Mouse (Mus musculus) lung, postnatal 0 days (tissue): ENCODE measurements around the gene Cplx3. TPM values are rescaled to one million over a fixed set of nuclear protein-coding genes. Genes with fewer than 3 reads are reported as not detected.
A peak's percentile ranks its signal among the peaks of the same experiment; 100 is the strongest.

Experiments used
- ATAC-seq: fragments of 200-750 bp; cut with Nextera tagmentation; 2 replicates; pipeline ENCODE4 v1.8.0; 2017; ENCODE audit warnings: moderate library complexity
- DNase-seq: peaks from one replicate; pipeline ENCODE4 v3.0.0-alpha.2; 2016; ENCODE audit warnings: low spot score
- H3K27ac ChIP-seq: fragments of 300-500 bp; sonication (generic); 2 replicates; pipeline ENCODE4 v1.5.1; 2014; ENCODE audit warnings: antibody characterized with exemption, mild to moderate bottlenecking, low read length, mixed read lengths
- H3K27me3 ChIP-seq: fragments of 300-500 bp; sonication (generic); replicated peaks from 2 replicates; pipeline ENCODE4 v1.6.1; 2014; ENCODE audit warnings: low read length, mixed read lengths; ENCODE audit not compliant: insufficient read depth
- H3K36me3 ChIP-seq: fragments of 300-500 bp; sonication (generic); 2 replicates; pipeline ENCODE4 v1.6.1; 2014; ENCODE audit warnings: low read length, mixed read lengths; ENCODE audit not compliant: insufficient read depth
- H3K4me1 ChIP-seq: fragments of 300-500 bp; sonication (generic); 2 replicates; pipeline ENCODE4 v1.6.1; 2014; ENCODE audit warnings: antibody characterized with exemption, low read depth, low read length, mixed read lengths; ENCODE audit not compliant: insufficient read depth
- H3K4me2 ChIP-seq: fragments of 300-500 bp; sonication (generic); replicated peaks from 2 replicates; pipeline ENCODE4 v1.6.1; 2014; ENCODE audit warnings: low read depth, mild to moderate bottlenecking, low read length, moderate library complexity, mixed read lengths
- H3K4me3 ChIP-seq: fragments of 300-500 bp; sonication (generic); 2 replicates; pipeline ENCODE4 v1.5.1; 2014; ENCODE audit warnings: low read depth, low read length
- H3K9ac ChIP-seq: fragments of 300-500 bp; sonication (generic); replicated peaks from 2 replicates; pipeline ENCODE4 v1.6.1; 2014; ENCODE audit warnings: low read depth, mild to moderate bottlenecking
- H3K9me3 ChIP-seq: fragments of 300-500 bp; sonication (generic); 2 replicates; pipeline ENCODE4 v1.6.1; 2016; ENCODE audit warnings: low read length, mixed read lengths
- CTCF ChIP-seq: IDR thresholded peaks from 2 replicates; pipeline ENCODE4 v1.5.1; 2016; ENCODE audit warnings: antibody characterized with exemption, mild to moderate bottlenecking
- EP300 ChIP-seq: IDR thresholded peaks from 2 replicates; pipeline ENCODE4 v1.6.1; 2016; ENCODE audit warnings: antibody characterized with exemption, mild to moderate bottlenecking, control low read depth
- WGBS: fragments of 180-500 bp; shearing (Covaris S2); extraction: QIAGEN DNeasy Blood & Tissue Kit; methylation state at CpG from one replicate; pipeline ENCODE4 v1.1.7; 2014; 5-methylcytosine and 5-hydroxymethylcytosine counted together
- polyA plus RNA-seq: library from polyadenylated mRNA; unstranded; fragments of >200 nt; fragmentation: Nextera tagmentation; extraction: Ambion mirVana; gene quantifications from 2 replicates; pipeline ENCODE4 v1.2.1, GENCODE M21; 2015

The Cplx3 gene
- polyA plus RNA-seq, 1 experiment from 2014 or later: not detected

GRCm38 (mm10) chr9:57560263-57560662 is 45.8 kb downstream of the Cplx3 start:
- no peaks in the 10 kb centered on the region for H3K27me3 ChIP-seq
- DNase-seq: no peak
- no peak for TF ChIP-seq EP300
- TF ChIP-seq CTCF: no peak
- no peaks in the 10 kb centered on the region for H3K9me3 ChIP-seq
- H3K4me3 ChIP-seq: peak overlapping the region; percentile 63
- no peak for ATAC-seq
- H3K9ac ChIP-seq: no peak overlapping the region
- 26% methylated on average over 7 of the region's 7 CpGs for WGBS
- no peaks in the 10 kb centered on the region for H3K36me3 ChIP-seq
- peak overlapping the region; percentile 64 for H3K4me2 ChIP-seq
- H3K27ac ChIP-seq: 0 out of 2 replicates have a peak overlapping the region, but pooled peaks have one; percentile 73
- H3K4me1 ChIP-seq: peaks cover 24% of the 10 kb centered on the region; the same call in 1 of the 2 replicates

GRCm38 (mm10) chr9:57559568-57559967 is 46.5 kb downstream of the Cplx3 start:
- Histone ChIP-seq H3K4me1 (peaks cover 23% of the 10 kb centered on the region; the same call in 1 of the 2 replicates), H3K9me3 (no peaks in the 10 kb centered on the region), H3K36me3 (no peaks in the 10 kb centered on the region), H3K9ac (no peak overlapping the region), H3K27me3 (no peaks in the 10 kb centered on the region), H3K4me2 (no peak overlapping the region), H3K4me3 (no peak overlapping the region), H3K27ac (no peak overlapping the region)
- ATAC-seq (no peak), DNase-seq (no peak)
- TF ChIP-seq CTCF (no peak), EP300 (no peak)
- WGBS: 64% methylated on average over 2 of the region's 2 CpGs

GRCm38 (mm10) chr9:57558625-57559024 is 47.5 kb downstream of the Cplx3 start:
- DNase-seq: no peak
- no peaks in the 10 kb centered on the region for H3K27me3 ChIP-seq
- no peaks in the 10 kb centered on the region for H3K36me3 ChIP-seq
- H3K4me2 ChIP-seq: no peak overlapping the region
- ATAC-seq: no peak
- H3K27ac ChIP-seq: no peak overlapping the region
- 74% methylated on average over 4 of the region's 4 CpGs for WGBS
- no peak overlapping the region for H3K9ac ChIP-seq
- TF ChIP-seq CTCF (no peak), EP300 (no peak)
- H3K9me3 ChIP-seq: no peaks in the 10 kb centered on the region
- no peak overlapping the region for H3K4me3 ChIP-seq
- H3K4me1 ChIP-seq: peaks cover 23% of the 10 kb centered on the region; the same call in 1 of the 2 replicates

GRCm38 (mm10) chr9:57557215-57557614 is 48.9 kb downstream of the Cplx3 start:
- Histone ChIP-seq H3K27me3 (no peaks in the 10 kb centered on the region), H3K4me1 (peaks cover 10% of the 10 kb centered on the region; the same call in 1 of the 2 replicates), H3K4me2 (no peak overlapping the region), H3K9ac (no peak overlapping the region), H3K27ac (no peak overlapping the region), H3K4me3 (no peak overlapping the region), H3K9me3 (no peaks in the 10 kb centered on the region), H3K36me3 (no peaks in the 10 kb centered on the region)
- WGBS: 63% methylated on average over 3 of the region's 3 CpGs
- ATAC-seq: no peak
- DNase-seq: no peak
- TF ChIP-seq CTCF: no peak
- TF ChIP-seq EP300: no peak

- no peak overlapping the region for H3K9ac ChIP-seq
- H3K9me3 ChIP-seq: no peaks in the 10 kb centered on the region
- TF ChIP-seq EP300 (no peak), CTCF (no peak)
- no peak overlapping the region for H3K4me3 ChIP-seq
- DNase-seq (no peak), ATAC-seq (no peak)
- H3K4me2 ChIP-seq: no peak overlapping the region
- H3K27me3 ChIP-seq: no peaks in the 10 kb centered on the region
- peaks cover 4% of the 10 kb centered on the region; the same call in 1 of the 2 replicates for H3K4me1 ChIP-seq
- H3K36me3 ChIP-seq: no peaks in the 10 kb centered on the region
- no peak overlapping the region for H3K27ac ChIP-seq
- 54% methylated on average over 3 of the region's 3 CpGs for WGBS
Measured at GRCm38 (mm10) chr9:57554753-57555152, 51.3 kb downstream of the Cplx3 start.

- WGBS: 72% methylated on average over 11 of the region's 11 CpGs
- H3K36me3 ChIP-seq: 0 out of 2 replicates have a peak, but pooled peaks cover 5% of the 10 kb centered on the region
- H3K4me1 ChIP-seq: peaks cover 4% of the 10 kb centered on the region; the same call in 1 of the 2 replicates
- no peak overlapping the region for H3K4me2 ChIP-seq
- TF ChIP-seq EP300 (no peak), CTCF (no peak)
- ATAC-seq (no peak), DNase-seq (no peak)
- no peak overlapping the region for H3K4me3 ChIP-seq
- H3K27me3 ChIP-seq: no peaks in the 10 kb centered on the region
- H3K9ac ChIP-seq: no peak overlapping the region
- no peak overlapping the region for H3K27ac ChIP-seq
- H3K9me3 ChIP-seq: no peaks in the 10 kb centered on the region
Measured at GRCm38 (mm10) chr9:57553119-57553518, 53.0 kb downstream of the Cplx3 start.
